ENCODE assay signal across 11 mouse cellular contexts in genomic region chr3:17791381-17792320, GRCm38 (mm10).
DNase-seq lines count a peak whose midpoint lies in the region; ATAC-seq and TF ChIP-seq lines count a peak whose summit lies in the region.
"Had no signal": no experiment of that assay in that cellular context is flagged by ENCODE, and none has a peak within 500 bp of the region (broad histone marks: within the 10 kb centered on the region; RNA-seq: fewer than 3 reads in every experiment).

No protein-coding gene starts in this region.

- no peak for ATAC-seq in forebrain, embryonic 15.5 days (replicated peaks)
- ATAC-seq in midbrain, embryonic 11.5 days (ENCODE audit: low FRiP score), result no peak
- ATAC-seq in intestine, embryonic 15.5 days, result no peak

- peak overlapping the region; percentile 97 for H3K27ac ChIP-seq in left cerebral cortex, adult 2 months
- H3K27ac ChIP-seq in forebrain, embryonic 15.5 days (replicated peaks), result peak overlapping the region; percentile 98
- H3K27ac ChIP-seq in midbrain, embryonic 11.5 days (ENCODE audit: low read depth, low read length), result peak overlapping the region; percentile 100
- H3K27ac ChIP-seq in intestine, embryonic 15.5 days, result no peak overlapping the region
- H3K27ac ChIP-seq: limb, embryonic 15.5 days had no signal

- peak overlapping the region; percentile 77 for H3K4me2 ChIP-seq in forebrain, embryonic 15.5 days (replicated peaks)
- H3K4me2 ChIP-seq in midbrain, embryonic 11.5 days, result peak overlapping the region; percentile 53
- no peak overlapping the region for H3K4me2 ChIP-seq in intestine, embryonic 15.5 days (replicated peaks)
- H3K4me2 ChIP-seq: limb, embryonic 15.5 days had no signal

- peaks cover 38% of the 10 kb centered on the region for H3K4me1 ChIP-seq in forebrain, embryonic 15.5 days
- peaks cover 22% of the 10 kb centered on the region for H3K4me1 ChIP-seq in midbrain, embryonic 11.5 days (ENCODE audit: control insufficient read depth, insufficient read depth, low read length)
- peaks cover 9% of the 10 kb centered on the region for H3K4me1 ChIP-seq in intestine, embryonic 15.5 days (replicated peaks)

- DNase-seq in left cerebral cortex, adult 2 months (ENCODE audit: extremely low spot score in 1 of 2, low spot score in 2 of 2), result no peak
- DNase-seq in left cerebral cortex, postnatal 25 days (ENCODE audit: low spot score in 2 of 2), result no peak
- DNase-seq in midbrain, embryonic 11.5 days (ENCODE audit: low spot score, missing footprints), result peak; percentile 92
- peak; percentile 54 for DNase-seq in retina, postnatal 1 day
- no peak for DNase-seq in heart, postnatal 14 days
- no peak for DNase-seq in thymus, adult 18-20 months
- DNase-seq: kidney, adult 18-20 months had no signal

- no peaks in the 10 kb centered on the region for H3K27me3 ChIP-seq in forebrain, embryonic 15.5 days
- H3K27me3 ChIP-seq in midbrain, embryonic 11.5 days (ENCODE audit: control insufficient read depth, insufficient read depth, low read length), result no peaks in the 10 kb centered on the region
- H3K27me3 ChIP-seq in intestine, embryonic 15.5 days (replicated peaks), result peaks cover 72% of the 10 kb centered on the region

- peak overlapping the region; percentile 72 for H3K4me3 ChIP-seq in left cerebral cortex, adult 2 months
- peak overlapping the region; percentile 75 for H3K4me3 ChIP-seq in forebrain, embryonic 15.5 days
- H3K4me3 ChIP-seq in midbrain, embryonic 11.5 days (ENCODE audit: low read depth, low read length), result peak overlapping the region; percentile 48
- H3K4me3 ChIP-seq in intestine, embryonic 15.5 days (replicated peaks), result no peak overlapping the region
- H3K4me3 ChIP-seq: limb, embryonic 15.5 days had no signal

- WGBS in forebrain, embryonic 15.5 days, result 17% methylated on average over 8 of the region's 8 CpGs
- 12% methylated on average over 8 of the region's 8 CpGs for WGBS in midbrain, embryonic 11.5 days
- 24% methylated on average over 8 of the region's 8 CpGs for WGBS in intestine, embryonic 15.5 days

- H3K36me3 ChIP-seq in forebrain, embryonic 15.5 days, result no peaks in the 10 kb centered on the region
- peaks cover 10% of the 10 kb centered on the region for H3K36me3 ChIP-seq in midbrain, embryonic 11.5 days (ENCODE audit: control insufficient read depth, insufficient read depth, low read length)
- H3K36me3 ChIP-seq in intestine, embryonic 15.5 days, result no peaks in the 10 kb centered on the region
- H3K36me3 ChIP-seq: G1E; limb, embryonic 15.5 days had no signal

- no peaks in the 10 kb centered on the region for H3K9me3 ChIP-seq in forebrain, embryonic 15.5 days
- no peaks in the 10 kb centered on the region for H3K9me3 ChIP-seq in midbrain, embryonic 11.5 days (ENCODE audit: control insufficient read depth, low read length)
- H3K9me3 ChIP-seq in intestine, embryonic 15.5 days, result no peaks in the 10 kb centered on the region
- H3K9me3 ChIP-seq: limb, embryonic 15.5 days had no signal

- no peak for TF ChIP-seq CTCF in left cerebral cortex, adult 2 months (IDR thresholded peaks at IDR 0.05)

- intact Hi-C loops in left cerebral cortex, adult 2 months (cut with DNase I), result loop anchor here (2.0 to 5.0 kb wide), 4 partner anchors 171 to 974 kb away; no protein-coding TSS in a partner anchor
- intact Hi-C loops in left cerebral cortex, postnatal 25 days (cut with DNase I), result loop anchor here (2.0 to 10.0 kb wide), 3 partner anchors 461 to 1257 kb away; no protein-coding TSS in a partner anchor
- intact Hi-C loops in heart, postnatal 14 days (cut with DNase I), result no loop called here

- peak overlapping the region; percentile 93 for H3K9ac ChIP-seq in forebrain, embryonic 15.5 days (replicated peaks)
- peak overlapping the region; percentile 100 for H3K9ac ChIP-seq in midbrain, embryonic 11.5 days (ENCODE audit: low read length)
- no peak overlapping the region for H3K9ac ChIP-seq in intestine, embryonic 15.5 days
- H3K9ac ChIP-seq: limb, embryonic 15.5 days had no signal

Comparison
In these comparisons a context has a peak if more than half of its experiments do, and no peak if none do; other contexts are left out.
1. DNase-seq: peak in midbrain, embryonic 11.5 days (single experiment) and retina, postnatal 1 day (single experiment); none in left cerebral cortex, adult 2 months (0 of 2), left cerebral cortex, postnatal 25 days (0 of 2), heart, postnatal 14 days (0 of 2) and thymus, adult 18-20 months (0 of 2).